Comparison of ENCODE assay signal across 8 mouse cellular contexts in the genomic region with DNA sequence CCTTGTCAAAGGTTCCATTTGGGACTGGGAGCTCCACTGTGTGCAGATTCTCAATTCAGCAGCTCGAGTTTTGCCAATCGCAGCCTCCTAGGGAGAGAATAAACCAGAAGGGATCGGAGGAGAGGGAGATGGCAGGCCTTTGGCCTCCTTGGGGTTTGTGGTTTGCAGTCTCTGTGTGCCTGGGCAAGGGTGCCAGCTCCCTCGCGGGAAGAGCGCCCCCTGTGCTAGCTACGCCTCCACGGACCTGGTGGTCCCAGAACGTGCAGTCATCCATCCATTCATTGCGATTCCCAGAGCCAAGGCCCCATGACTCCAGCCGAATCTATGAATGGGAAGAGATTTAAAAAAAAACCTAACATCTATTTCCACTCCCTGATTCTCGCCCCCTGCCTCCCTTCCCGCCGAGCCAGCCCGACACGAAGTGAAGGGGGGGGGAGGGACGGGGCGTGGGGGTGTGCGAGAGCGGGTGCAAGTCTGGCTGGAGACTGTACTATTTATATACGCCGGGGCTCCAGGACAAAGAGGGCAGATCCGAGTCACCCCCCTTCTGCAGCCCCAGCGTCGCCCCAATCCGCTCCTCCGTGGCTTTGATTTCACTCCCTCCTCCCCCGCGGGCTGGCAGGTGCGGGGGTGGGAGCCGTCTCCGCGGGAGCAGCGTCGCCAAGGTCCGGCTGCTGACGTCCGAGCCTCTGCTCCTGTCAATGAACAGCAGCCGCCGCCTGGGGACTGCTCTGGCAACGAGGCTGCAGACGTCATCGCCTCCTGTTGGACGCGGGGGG. TPM values are rescaled to one million over a fixed set of nuclear protein-coding genes. Genes with fewer than 3 reads are reported as not detected.
DNase-seq lines count a peak whose midpoint lies in the region; ATAC-seq and TF ChIP-seq lines count a peak whose summit lies in the region.

No protein-coding gene starts in this region.

- no peak for TF ChIP-seq CTCF in Patski (IDR thresholded peaks at IDR 0.05)

- peaks cover 42% of the 10 kb centered on the region for H3K27me3 ChIP-seq in Patski
- H3K27me3 ChIP-seq in hindbrain, embryonic 12.5 days = peaks cover 53% of the 10 kb centered on the region

- peak overlapping the region; percentile 60 for H3K9ac ChIP-seq in hindbrain, embryonic 12.5 days

- H3K27ac ChIP-seq in hindbrain, embryonic 12.5 days = peak overlapping the region; percentile 44; the same call in 1 of the 2 replicates

- DNase-seq in Patski (ENCODE audit: low read depth, low spot score) = no peak
- DNase-seq in cerebellum, postnatal 10 days = peak; percentile 93 to 94
- DNase-seq in frontal cortex, postnatal 14 days (ENCODE audit: low spot score in 2 of 2) = peak; percentile 74 to 84
- DNase-seq in layer of hippocampus, postnatal 36 days = peak; percentile 83 to 84
- DNase-seq in lung, postnatal 10 days = peak; percentile 80
- DNase-seq in right cerebral cortex, adult 18-20 months = peak; percentile 96
- DNase-seq in spleen, postnatal 4 days (ENCODE audit: low spot score in 2 of 2) = no peak

- POLR2A ChIA-PET in Patski (lab: Charles Lee) = no interaction called here

- peak overlapping the region; percentile 52 for H3K4me3 ChIP-seq in hindbrain, embryonic 12.5 days

- CTCF ChIA-PET in Patski (lab: Charles Lee) = interaction anchor here (0.8 to 1.9 kb wide), 2 partner anchors 14 to 18 kb away, joined by 4 to 5 read pairs; no protein-coding TSS in a partner anchor

- no peaks in the 10 kb centered on the region for H3K9me3 ChIP-seq in hindbrain, embryonic 12.5 days (replicated peaks)

- in situ Hi-C loops in Patski (cut with MboI; ENCODE audit: low pct_unique_long_range_greater_than_20kb) = loop anchor here (5.0 kb wide), 1 partner anchor 57 kb away; no protein-coding TSS in a partner anchor

- 1% methylated on average over 21 of the region's 45 CpGs for WGBS in hindbrain, embryonic 12.5 days

- peaks cover 27% of the 10 kb centered on the region for H3K4me1 ChIP-seq in hindbrain, embryonic 12.5 days

- peak overlapping the region; percentile 94 for H3K4me2 ChIP-seq in hindbrain, embryonic 12.5 days (replicated peaks)

- no peaks in the 10 kb centered on the region for H3K36me3 ChIP-seq in hindbrain, embryonic 12.5 days

- peak; percentile 63 for ATAC-seq in Patski
- peak; percentile 91 for ATAC-seq in hindbrain, embryonic 12.5 days (ENCODE audit: low FRiP score)

RNA-seq across cellular contexts. Expression of gene Pde10a, which starts 0.6 kb away (rescaled TPM):
- 7.7 TPM for polyA plus RNA-seq in Patski (2021)
- polyA plus RNA-seq in hindbrain, embryonic 12.5 days (2016; fragmentation: Nextera tagmentation; extraction: Ambion mirVana) = 12.4 and 13.9 TPM in 2 replicates
- 10 to 100 TPM; 61.6 to 68.7 TPM for total RNA-seq in layer of hippocampus, postnatal 36 days (2021)

RNA-seq across cellular contexts. Expression of gene Gm17087, which starts 42.2 kb away (rescaled TPM):
- polyA plus RNA-seq in Patski (2021) = 0.15 TPM
- polyA plus RNA-seq in hindbrain, embryonic 12.5 days (2016; fragmentation: Nextera tagmentation; extraction: Ambion mirVana) = not detected in 2 replicates
- not detected for total RNA-seq in layer of hippocampus, postnatal 36 days (2021)

Comparison
In these comparisons a context has a peak if more than half of its experiments do, and no peak if none do; other contexts are left out.
1. DNase-seq: peak in cerebellum, postnatal 10 days (2 of 2), frontal cortex, postnatal 14 days (2 of 2), layer of hippocampus, postnatal 36 days (2 of 2), lung, postnatal 10 days (single experiment) and right cerebral cortex, adult 18-20 months (single experiment); none in Patski (single experiment) and spleen, postnatal 4 days (0 of 2).